Mouse (Mus musculus) bone marrow macrophage, adult 2 months (primary cell): ENCODE data around the gene Gm14295.
"Not testable (repeated sequence)": the region's sequence is repeated elsewhere in the genome, so short reads cannot be mapped to it uniquely, and the experiment has no call there.

Source experiments
- CTCF ChIP-seq: IDR thresholded peaks from 2 replicates; pipeline ENCODE4 v1.5.1; 2012; ENCODE audit warnings: low read depth, mild to moderate bottlenecking, low read length, moderate library complexity
- POLR2A ChIP-seq: IDR thresholded peaks from 2 replicates; pipeline ENCODE4 v1.6.1; 2012; ENCODE audit warnings: mild to moderate bottlenecking, low read depth, low read length, borderline replicate concordance

- not testable (repeated sequence) for TF ChIP-seq CTCF, POLR2A
Observed at GRCm38 (mm10) chr2:176830840-176831239, 32.4 kb downstream of the Gm14295 start, which contains the start of gene Gm14408.
